Mouse (Mus musculus) adrenal gland, postnatal 10 days (tissue): ENCODE results near the gene Tagap. TPM values are rescaled to one million over a fixed set of nuclear protein-coding genes. Genes with fewer than 3 reads are reported as not detected.

Source experiments
- DNase-seq: peaks from one replicate; pipeline ENCODE4 v3.0.0; 2021; ENCODE audit warnings: mixed read lengths
- long read RNA-seq, 2 experiments: library from polyadenylated mRNA; stranded (forward); transcript quantifications; one replicate each; pipeline ENCODE4 v2.0.0; 2021
- total RNA-seq, 2 experiments: library from RNA; stranded (reverse); gene quantifications; 2 replicates each; pipeline ENCODE4 v1.2.3; 2021

Tagap gene
- 1 to 10 TPM; 4.5 to 4.6 TPM for total RNA-seq
- long read RNA-seq, experiment 1, partial matches to known transcripts, result 0 of 2 reads
- long read RNA-seq, experiment 1, other reads (novel, unspliced or antisense), result 0 of 2 reads
- long read RNA-seq, experiment 2, partial matches to known transcripts, result 0 of 5 reads
- long read RNA-seq, experiment 2, other reads (novel, unspliced or antisense), result 5 of 5 reads

- no peak for DNase-seq
These were observed at the start of gene Tagap for GRCm38 (mm10) chr17:7925413-7926160. TSS of gene Tagap (plus strand) at chr17:7926000.

- no peak for DNase-seq
These were observed 49.3 kb upstream of the Tagap start for GRCm38 (mm10) chr17:7876541-7876940.

- DNase-seq, result no peak
These were observed 48.5 kb upstream of the Tagap start for GRCm38 (mm10) chr17:7877191-7877764.

GRCm38 (mm10) chr17:7877878-7878277, 47.9 kb upstream of the Tagap start:
- no peak for DNase-seq

- no peak for DNase-seq
These were observed 46.3 kb upstream of the Tagap start for GRCm38 (mm10) chr17:7879529-7879928.

GRCm38 (mm10) chr17:7883126-7883525, 42.7 kb upstream of the Tagap start:
- DNase-seq, result no peak

- DNase-seq, result no peak
These were observed 41.2 kb upstream of the Tagap start for GRCm38 (mm10) chr17:7884606-7885005.

- DNase-seq, result no peak
These were observed 38.6 kb upstream of the Tagap start for GRCm38 (mm10) chr17:7887071-7887815.

- DNase-seq, result no peak
These were observed 37.5 kb upstream of the Tagap start for GRCm38 (mm10) chr17:7888291-7888690.

- DNase-seq, result no peak
These were observed 36.8 kb upstream of the Tagap start for GRCm38 (mm10) chr17:7889026-7889425.

GRCm38 (mm10) chr17:7892676-7893075, 33.1 kb upstream of the Tagap start:
- no peak for DNase-seq

GRCm38 (mm10) chr17:7894094-7894493, 31.7 kb upstream of the Tagap start:
- DNase-seq, result no peak

GRCm38 (mm10) chr17:7896047-7896635, 29.7 kb upstream of the Tagap start:
- no peak for DNase-seq

- no peak for DNase-seq
These were observed 28.7 kb upstream of the Tagap start for GRCm38 (mm10) chr17:7897120-7897519.

GRCm38 (mm10) chr17:7897756-7898155, 28.0 kb upstream of the Tagap start:
- no peak for DNase-seq

- DNase-seq, result peak; percentile 60
These were observed 26.6 kb upstream of the Tagap start for GRCm38 (mm10) chr17:7899233-7899632.

- no peak for DNase-seq
These were observed 25.8 kb upstream of the Tagap start for GRCm38 (mm10) chr17:7899961-7900360.

GRCm38 (mm10) chr17:7901536-7901935, 24.3 kb upstream of the Tagap start:
- DNase-seq, result no peak

GRCm38 (mm10) chr17:7902362-7902761, 23.4 kb upstream of the Tagap start:
- no peak for DNase-seq

GRCm38 (mm10) chr17:7904992-7905391, 20.8 kb upstream of the Tagap start:
- no peak for DNase-seq

GRCm38 (mm10) chr17:7905936-7906685, 19.7 kb upstream of the Tagap start:
- DNase-seq, result no peak
